Mouse (Mus musculus) heart, embryonic 11.5 days (tissue): Measurements from ENCODE around the gene Uevld. TPM values are rescaled to one million over a fixed set of nuclear protein-coding genes. Genes with fewer than 3 reads are reported as not detected.
A peak's percentile ranks its signal among the peaks of the same experiment; 100 is the strongest.
"Not testable (repeated sequence)": the region's sequence is repeated elsewhere in the genome, so short reads cannot be mapped to it uniquely, and the experiment has no call there.

Experiments used
- ATAC-seq: fragments of 200-750 bp; cut with Nextera tagmentation; replicated peaks from 2 replicates; pipeline ENCODE4 v1.8.0; 2017; ENCODE audit warnings: moderate library complexity; ENCODE audit not compliant: insufficient number of reproducible peaks, low FRiP score, low TSS enrichment
- H3K27ac ChIP-seq: fragments of 300-500 bp; sonication (generic); 2 replicates; pipeline ENCODE4 v1.5.1; 2014; ENCODE audit warnings: mild to moderate bottlenecking, low read depth, low read length
- H3K27me3 ChIP-seq: fragments of 300-500 bp; sonication (generic); 2 replicates; pipeline ENCODE4 v1.6.1; 2014; ENCODE audit warnings: mild to moderate bottlenecking, low read length, mixed read lengths; ENCODE audit not compliant: control insufficient read depth, insufficient read depth
- H3K36me3 ChIP-seq: fragments of 300-500 bp; sonication (generic); 2 replicates; pipeline ENCODE4 v1.6.1; 2014; ENCODE audit warnings: mild to moderate bottlenecking, low read length, moderate library complexity, mixed read lengths; ENCODE audit not compliant: control insufficient read depth, insufficient read depth
- H3K4me1 ChIP-seq: fragments of 300-500 bp; sonication (generic); 2 replicates; pipeline ENCODE4 v1.6.1; 2014; ENCODE audit warnings: low read length; ENCODE audit not compliant: control insufficient read depth, insufficient read depth
- H3K4me2 ChIP-seq: fragments of 300-500 bp; sonication (generic); 2 replicates; pipeline ENCODE4 v1.6.1; 2014; ENCODE audit warnings: mild to moderate bottlenecking, moderate library complexity
- H3K4me3 ChIP-seq: fragments of 300-500 bp; sonication (generic); 2 replicates; pipeline ENCODE4 v1.5.1; 2014; ENCODE audit warnings: low read depth, low read length
- H3K9ac ChIP-seq: fragments of 300-500 bp; sonication (generic); 2 replicates; pipeline ENCODE4 v1.6.1; 2014; ENCODE audit warnings: mild to moderate bottlenecking, low read depth, low read length, moderate library complexity
- H3K9me3 ChIP-seq: fragments of 300-500 bp; sonication (generic); replicated peaks from 2 replicates; pipeline ENCODE4 v1.6.1; 2016; ENCODE audit warnings: low read length; ENCODE audit not compliant: control insufficient read depth
- WGBS: fragments of 180-500 bp; shearing (Covaris S2); extraction: QIAGEN DNeasy Blood & Tissue Kit; methylation state at CpG from one replicate; pipeline ENCODE4 v1.1.7; 2014; ENCODE audit not compliant: insufficient replicate concordance; 5-methylcytosine and 5-hydroxymethylcytosine counted together
- polyA plus RNA-seq: library from polyadenylated mRNA; unstranded; fragments of >200 nt; fragmentation: Nextera tagmentation; extraction: Ambion mirVana; gene quantifications from 2 replicates; pipeline ENCODE4 v1.2.1, GENCODE M21; 2014

Uevld gene
- polyA plus RNA-seq, 1 experiment from 2014 or later = 9.3 TPM

DNA sequence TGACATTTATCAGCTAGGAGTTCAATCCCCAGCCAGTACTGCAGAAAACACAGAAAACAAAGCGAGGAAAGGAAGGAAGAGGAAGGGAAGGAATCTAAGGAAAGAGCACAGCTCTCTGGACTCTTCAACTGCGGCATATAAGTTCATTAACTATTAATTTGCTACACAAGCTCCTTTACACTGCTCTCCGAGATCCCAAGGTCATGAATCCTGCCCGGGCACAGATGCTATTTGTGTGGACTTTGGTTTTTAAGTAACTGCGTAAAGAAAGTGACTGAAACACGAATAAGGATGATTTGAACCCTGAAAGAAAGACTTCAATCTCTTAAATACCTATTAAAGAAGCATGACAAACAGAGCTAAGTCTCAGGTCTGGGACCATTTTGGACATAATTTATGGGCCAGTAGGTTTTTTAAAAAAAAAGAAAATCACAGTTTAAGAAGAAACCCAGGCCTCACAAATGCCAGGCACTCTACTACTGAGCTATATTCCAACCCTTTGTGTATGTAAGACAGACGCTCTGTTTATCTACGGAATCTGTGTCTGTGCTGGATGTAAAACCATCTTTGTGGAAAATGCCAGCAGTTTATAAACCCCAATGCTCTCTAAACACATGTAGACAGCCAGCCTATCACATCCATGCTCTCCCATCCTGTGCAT, 41.8 kb upstream of the Uevld start:
- Histone ChIP-seq H3K36me3 (peaks cover 16% of the 10 kb centered on the region), H3K4me2 (no peak overlapping the region), H3K4me1 (peaks cover 33% of the 10 kb centered on the region), H3K9me3 (no peaks in the 10 kb centered on the region), H3K27ac (no peak overlapping the region), H3K4me3 (no peak overlapping the region), H3K27me3 (no peaks in the 10 kb centered on the region), H3K9ac (no peak overlapping the region; the same call in 1 of the 2 replicates)
- ATAC-seq = no peak
- WGBS = 78% methylated on average over 8 of the region's 8 CpGs

DNA sequence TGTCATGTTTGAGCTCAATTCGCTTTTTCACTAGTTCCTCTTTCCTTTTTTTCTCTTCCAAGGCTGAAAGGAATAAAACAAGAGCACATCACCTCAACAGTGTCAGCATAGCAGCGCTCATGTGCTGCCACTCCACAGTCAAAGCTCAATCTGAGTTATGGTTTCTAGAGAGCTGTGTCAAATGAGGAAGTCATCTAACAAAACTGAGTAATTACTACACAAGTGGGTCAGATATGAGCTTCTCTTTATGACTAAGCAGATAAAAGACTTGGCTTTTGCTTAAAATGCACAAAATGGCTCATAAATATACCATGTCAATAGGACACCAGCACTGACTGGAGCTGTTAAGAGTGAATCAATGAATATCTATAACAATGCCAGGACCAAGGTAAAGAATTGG, 40.6 kb upstream of the Uevld start:
- Histone ChIP-seq H3K36me3 (peaks cover 22% of the 10 kb centered on the region), H3K4me3 (no peak overlapping the region), H3K4me1 (peaks cover 33% of the 10 kb centered on the region), H3K9ac (no peak overlapping the region), H3K9me3 (no peaks in the 10 kb centered on the region), H3K27ac (no peak overlapping the region), H3K27me3 (no peaks in the 10 kb centered on the region), H3K4me2 (no peak overlapping the region)
- WGBS = 95% methylated on average over 2 of the region's 2 CpGs
- no peak for ATAC-seq

DNA sequence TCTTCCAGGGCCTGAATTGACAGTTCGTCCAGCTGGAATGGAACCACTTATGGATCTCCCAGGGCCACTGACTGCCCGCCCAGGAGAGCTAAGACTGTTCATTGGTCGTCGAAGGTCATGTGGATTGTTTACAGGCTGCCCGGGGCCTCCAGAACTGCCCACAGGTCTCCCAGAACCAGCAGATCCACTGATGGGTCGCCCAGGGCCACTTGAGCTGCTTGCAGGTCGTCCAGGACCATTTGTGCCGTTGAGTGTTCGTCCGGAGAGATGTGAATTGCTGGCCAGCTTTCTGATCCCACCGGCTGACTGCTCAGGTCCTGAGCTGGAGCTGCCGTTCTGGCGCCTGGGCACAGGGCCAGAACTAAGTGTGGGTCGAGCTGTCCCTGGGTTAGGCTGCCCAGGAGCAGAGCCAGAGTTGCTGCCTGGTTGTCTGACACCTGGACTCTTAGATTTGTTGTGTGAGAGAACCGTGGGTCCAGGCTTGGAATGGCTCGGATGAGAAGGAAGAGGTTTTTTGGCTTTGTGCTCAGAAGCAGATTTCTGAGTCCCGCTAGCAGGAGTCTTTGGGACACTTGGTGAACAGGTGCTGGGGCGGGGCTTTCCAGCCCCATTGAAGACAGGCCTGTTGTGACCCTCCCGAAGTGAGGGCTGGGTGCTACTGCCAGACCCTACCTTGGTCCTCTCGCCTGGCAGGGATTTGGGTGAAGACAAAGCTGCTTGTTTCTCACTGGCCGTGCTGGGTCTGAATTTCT, 39.5 kb upstream of the Uevld start:
- H3K4me1 ChIP-seq = peaks cover 23% of the 10 kb centered on the region
- 77% methylated on average over 21 of the region's 21 CpGs for WGBS
- ATAC-seq = no peak
- H3K27ac ChIP-seq = no peak overlapping the region
- no peaks in the 10 kb centered on the region for H3K9me3 ChIP-seq
- no peaks in the 10 kb centered on the region for H3K27me3 ChIP-seq
- no peak overlapping the region for H3K9ac ChIP-seq
- H3K4me2 ChIP-seq = no peak overlapping the region
- no peak overlapping the region for H3K4me3 ChIP-seq
- peaks cover 27% of the 10 kb centered on the region for H3K36me3 ChIP-seq

DNA sequence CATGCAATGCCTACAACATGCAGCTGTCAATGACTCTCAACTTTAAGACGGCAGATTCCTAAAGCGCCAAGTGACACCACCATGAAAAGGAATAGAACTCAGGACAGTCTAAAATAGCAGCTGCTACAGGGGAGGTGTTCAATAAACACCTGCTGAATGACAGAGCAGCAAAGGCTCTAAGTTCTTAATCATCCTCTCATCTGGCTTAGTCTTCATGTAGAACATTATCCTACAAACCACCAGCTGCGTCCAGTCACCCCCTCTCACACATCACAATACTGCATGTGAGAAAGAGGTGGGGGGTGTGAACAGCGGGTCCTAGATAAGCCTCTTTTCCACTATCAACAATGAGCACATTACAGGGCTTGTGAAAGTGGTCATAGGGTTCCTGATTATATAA, 38.7 kb upstream of the Uevld start:
- peaks cover 16% of the 10 kb centered on the region for H3K4me1 ChIP-seq
- no peak for ATAC-seq
- no peak overlapping the region; the same call in 1 of the 2 replicates for H3K4me2 ChIP-seq
- 75% methylated on average over 4 of the region's 4 CpGs for WGBS
- no peak overlapping the region for H3K4me3 ChIP-seq
- H3K36me3 ChIP-seq = peaks cover 28% of the 10 kb centered on the region
- no peaks in the 10 kb centered on the region for H3K9me3 ChIP-seq
- no peaks in the 10 kb centered on the region for H3K27me3 ChIP-seq
- no peak overlapping the region for H3K27ac ChIP-seq
- no peak overlapping the region for H3K9ac ChIP-seq

DNA sequence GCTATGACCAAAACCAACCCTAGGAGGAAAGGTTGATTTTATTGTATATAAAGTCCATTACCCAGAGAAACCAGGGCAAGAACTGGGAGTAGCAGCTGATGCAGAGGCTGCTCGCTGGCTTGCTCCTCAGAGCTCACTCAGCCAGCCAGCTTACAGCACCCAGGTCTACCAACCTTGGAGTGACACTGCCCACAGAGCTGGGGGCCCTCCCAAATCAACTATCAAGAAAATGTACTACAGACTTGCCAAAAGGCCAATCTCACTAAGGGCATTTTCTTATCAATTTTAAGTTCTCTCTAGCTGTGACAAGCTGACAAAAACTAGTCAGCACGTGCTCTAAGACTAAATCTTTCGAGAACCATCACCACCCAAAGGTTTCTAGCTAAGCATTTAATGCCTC, 37.2 kb upstream of the Uevld start:
- WGBS = 94% methylated on average over 3 of the region's 3 CpGs
- Histone ChIP-seq H3K4me2 (no peak overlapping the region), H3K27me3 (no peaks in the 10 kb centered on the region), H3K4me3 (no peak overlapping the region), H3K27ac (no peak overlapping the region), H3K36me3 (peaks cover 30% of the 10 kb centered on the region), H3K9me3 (no peaks in the 10 kb centered on the region), H3K9ac (no peak overlapping the region), H3K4me1 (peaks cover 7% of the 10 kb centered on the region; the same call in 1 of the 2 replicates)
- ATAC-seq = no peak

DNA sequence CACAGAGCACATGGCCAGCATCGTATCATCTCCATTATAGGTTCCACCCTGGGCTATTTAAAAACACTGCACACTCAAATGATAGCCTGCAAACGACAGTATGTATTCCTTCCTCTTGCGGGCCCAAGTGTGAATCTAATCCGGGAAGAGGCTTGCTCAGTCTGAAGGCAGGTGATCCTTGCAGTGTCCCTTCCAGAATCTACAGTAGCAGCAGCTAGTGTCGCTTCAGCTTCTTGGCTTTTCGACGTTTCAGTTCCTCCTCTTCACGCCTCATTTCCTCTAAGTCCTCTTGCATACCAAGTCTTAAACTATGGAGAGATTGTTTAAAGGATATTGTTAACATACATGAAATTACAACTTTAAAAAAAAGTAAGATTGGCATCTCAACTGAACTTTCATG, 34.8 kb upstream of the Uevld start:
- WGBS = 87% methylated on average over 8 of the region's 8 CpGs
- Histone ChIP-seq H3K9me3 (no peaks in the 10 kb centered on the region), H3K27me3 (no peaks in the 10 kb centered on the region), H3K36me3 (peaks cover 23% of the 10 kb centered on the region), H3K4me1 (0 out of 2 replicates have a peak, but pooled peaks cover 3% of the 10 kb centered on the region), H3K9ac (no peak overlapping the region), H3K27ac (no peak overlapping the region), H3K4me2 (no peak overlapping the region), H3K4me3 (no peak overlapping the region)
- no peak for ATAC-seq

DNA sequence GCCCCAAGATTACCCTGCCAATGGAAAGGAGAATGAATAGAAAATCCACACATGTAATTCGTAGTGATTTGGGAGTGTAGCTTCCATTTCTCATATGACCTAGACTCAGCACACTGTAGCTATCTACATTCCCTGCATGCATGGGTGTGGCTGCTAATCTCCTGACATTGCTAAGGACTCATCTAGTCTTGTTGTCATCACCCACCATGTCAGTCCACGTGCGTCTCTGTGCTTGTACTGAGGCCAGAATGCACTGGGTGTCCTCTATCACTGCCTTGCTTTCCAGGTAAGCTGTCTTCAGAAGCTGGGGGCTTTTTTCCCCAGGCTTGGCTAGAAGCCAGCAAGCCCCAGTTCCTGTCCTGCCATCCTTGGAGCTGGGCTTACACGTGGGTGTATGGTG, 31.1 kb upstream of the Uevld start:
- H3K9me3 ChIP-seq, H3K4me1 ChIP-seq, H3K27me3 ChIP-seq, H3K4me3 ChIP-seq, H3K4me2 ChIP-seq, H3K27ac ChIP-seq, H3K9ac ChIP-seq: not testable (repeated sequence)
- 58% methylated on average over 4 of the region's 4 CpGs for WGBS
- ATAC-seq = peak; percentile 65; the same call in 1 of the 2 replicates
- peaks cover 12% of the 10 kb centered on the region for H3K36me3 ChIP-seq

DNA sequence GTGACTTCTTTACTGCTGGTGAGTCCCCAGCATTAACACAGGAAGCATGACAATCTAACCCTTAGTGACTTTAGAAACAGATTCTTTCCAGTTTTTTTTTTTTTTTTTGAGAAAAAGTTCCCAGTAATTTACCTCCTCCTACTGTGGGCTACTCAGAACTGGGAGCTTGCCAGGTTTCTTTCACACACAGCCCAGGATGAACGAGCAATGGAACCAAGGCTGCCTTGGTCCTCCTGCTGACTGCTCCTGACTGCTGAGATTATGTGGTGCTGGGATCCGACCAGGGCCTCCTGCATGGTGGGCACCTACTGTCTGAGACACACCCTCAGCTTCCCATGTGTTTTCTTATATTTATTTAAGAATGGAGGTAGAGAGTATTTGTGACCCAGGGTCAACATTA, 28.7 kb upstream of the Uevld start:
- H3K4me1 ChIP-seq = 0 out of 2 replicates have a peak, but pooled peaks cover 3% of the 10 kb centered on the region
- no peak overlapping the region for H3K4me3 ChIP-seq
- peaks cover 2% of the 10 kb centered on the region; the same call in 1 of the 2 replicates for H3K36me3 ChIP-seq
- ATAC-seq = no peak
- H3K9me3 ChIP-seq = no peaks in the 10 kb centered on the region
- H3K27ac ChIP-seq = no peak overlapping the region
- H3K27me3 ChIP-seq = no peaks in the 10 kb centered on the region
- WGBS = 45% methylated on average over 2 of the region's 2 CpGs
- H3K4me2 ChIP-seq = no peak overlapping the region
- H3K9ac ChIP-seq = no peak overlapping the region
